Mouse (Mus musculus): Measurements from ENCODE around the gene Myo1c.

DNA sequence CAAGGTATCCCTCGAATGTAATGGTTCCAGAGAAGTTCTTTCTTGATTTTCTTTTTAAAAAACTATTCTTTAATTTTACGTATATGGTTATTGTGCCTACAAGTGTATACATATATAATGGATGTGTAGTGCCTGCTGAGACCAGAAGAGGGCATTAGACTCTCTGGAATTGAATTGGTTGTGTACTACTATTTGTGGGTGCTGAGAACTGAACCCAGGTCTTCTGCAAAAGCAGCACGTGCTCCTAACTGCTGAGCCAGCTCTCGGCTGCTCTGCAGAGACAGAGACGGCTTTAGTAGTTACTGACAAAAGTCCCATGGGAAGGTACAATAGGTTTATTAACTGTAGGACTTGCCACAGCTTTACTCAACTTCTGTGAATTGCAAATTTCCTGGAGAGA, 34.2 kb downstream of the Myo1c start:
- no peak for TF ChIP-seq POLR2A (IDR thresholded peaks at IDR 0.05; ENCODE audit: low read depth, low read length)
- TF ChIP-seq CTCF (IDR thresholded peaks at IDR 0.05; ENCODE audit: extremely low read depth, insufficient read depth, insufficient read length, insufficient replicate concordance) = no peak

Measured in spleen, adult 2 months (tissue).